Mouse (Mus musculus): ENCODE measurements around the gene Tlr5.
A peak's percentile ranks its signal among the peaks of the same experiment; 100 is the strongest.

The Tlr5 gene

DNA sequence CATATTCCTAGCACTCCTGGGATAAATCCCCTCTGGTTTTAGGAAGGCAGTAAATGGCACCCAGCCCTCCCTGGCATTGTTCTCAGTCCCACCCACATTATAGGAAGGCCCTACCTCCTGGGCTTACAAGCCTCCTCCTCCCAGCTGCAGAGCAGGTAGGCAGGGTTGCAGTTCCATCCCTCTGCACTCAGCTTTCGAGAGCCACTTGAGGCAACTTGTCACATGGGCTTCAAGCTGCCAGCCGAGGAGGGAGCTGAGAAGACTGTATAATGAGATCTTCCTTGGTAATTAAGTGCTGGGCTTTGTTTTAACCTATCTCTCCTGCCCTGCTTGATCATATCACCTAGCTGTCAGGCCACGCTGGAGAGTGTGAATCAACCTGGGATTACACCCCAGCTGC, 1.4 kb upstream of the Tlr5 start:
- no peak for DNase-seq (ENCODE audit: extremely low read depth, low read depth)

DNA sequence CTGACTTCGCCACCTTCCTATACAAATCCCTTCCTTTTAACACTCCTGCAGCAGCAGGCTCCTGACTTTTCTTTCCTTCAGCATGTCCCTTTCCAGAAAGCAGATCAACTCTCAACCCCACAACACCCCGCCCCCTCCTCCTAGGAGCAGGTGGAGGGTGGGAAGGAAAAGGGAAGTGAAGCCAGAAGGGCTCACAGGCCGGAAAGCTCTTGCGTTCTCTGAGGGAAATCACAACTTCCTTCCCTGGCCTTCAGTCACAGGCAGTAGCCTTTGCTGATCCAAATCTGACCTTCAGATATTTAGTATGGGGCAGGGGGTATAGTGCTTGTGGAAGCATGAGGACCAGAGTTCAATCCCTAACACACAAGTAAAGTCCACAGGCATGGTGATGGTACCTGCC, 921 bp upstream of the Tlr5 start:
- DNase-seq (ENCODE audit: extremely low read depth, low read depth): no peak

DNA sequence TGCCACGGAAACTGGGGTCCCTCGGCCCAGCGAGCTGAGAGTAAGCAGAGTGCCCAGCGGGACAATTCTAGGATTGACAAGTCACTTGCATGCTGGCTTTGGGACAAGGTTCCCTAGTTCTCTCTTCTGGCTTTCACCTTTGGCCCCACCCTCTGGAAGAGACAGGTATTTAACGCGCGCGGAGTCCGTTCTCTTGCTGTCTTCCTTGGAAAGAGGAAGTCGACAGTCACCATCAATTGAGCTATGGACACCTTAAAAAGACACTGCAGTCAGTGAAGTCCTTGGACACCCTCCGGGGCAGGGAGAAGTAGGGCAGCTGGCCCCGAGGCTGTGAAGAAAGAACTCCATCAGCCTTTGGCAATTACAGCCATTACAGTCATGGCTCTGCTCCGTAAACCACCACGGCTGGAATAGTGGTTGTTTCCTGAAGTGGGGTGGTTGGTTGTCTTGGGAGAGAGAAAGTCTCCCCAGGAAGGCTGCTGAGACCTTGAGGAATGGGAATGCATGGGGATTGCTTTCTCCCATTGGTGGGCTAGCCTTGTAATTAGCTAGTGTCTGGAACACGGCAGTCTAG, 546 bp downstream of the Tlr5 start:
- DNase-seq (ENCODE audit: extremely low read depth, low read depth): no peak

DNA sequence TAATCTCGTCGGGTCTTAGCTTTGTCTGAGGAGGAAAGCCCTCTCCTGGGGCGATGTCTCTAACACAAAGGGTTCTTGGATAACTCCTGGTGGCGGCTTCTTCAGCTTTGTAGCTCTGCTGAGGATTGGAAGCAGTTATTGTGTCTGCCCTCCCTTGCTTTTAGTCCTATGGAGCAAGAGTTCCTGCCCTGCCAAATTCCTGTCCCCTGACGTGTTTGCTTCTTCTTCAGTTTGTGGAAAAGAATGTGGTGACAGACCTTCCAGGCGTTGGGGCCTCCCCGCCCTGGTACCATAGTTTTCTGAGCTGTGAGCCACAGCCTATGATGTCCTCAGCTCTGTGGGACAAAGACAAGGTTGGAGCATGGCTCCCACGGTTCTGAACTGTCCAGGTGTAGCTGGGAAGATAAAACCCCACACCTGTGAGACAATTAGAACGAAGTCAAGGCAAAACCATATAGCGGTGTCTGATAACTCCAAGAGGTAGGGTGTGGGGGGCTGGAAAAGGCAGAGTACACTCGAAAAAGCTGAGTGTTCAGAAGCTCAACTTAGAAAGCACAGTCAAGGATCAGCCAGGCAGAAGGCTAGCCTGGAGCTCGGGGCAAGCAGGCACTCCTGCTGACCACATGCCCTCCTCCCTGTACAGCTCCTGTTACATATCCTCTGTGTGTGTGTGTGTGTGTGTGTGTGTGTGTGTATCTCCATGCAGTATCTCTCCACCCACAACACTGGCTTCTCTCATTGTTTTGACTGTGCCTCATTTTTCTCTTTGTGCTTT, 1.8 kb downstream of the Tlr5 start:
- no peak for DNase-seq (ENCODE audit: extremely low read depth, low read depth)

DNA sequence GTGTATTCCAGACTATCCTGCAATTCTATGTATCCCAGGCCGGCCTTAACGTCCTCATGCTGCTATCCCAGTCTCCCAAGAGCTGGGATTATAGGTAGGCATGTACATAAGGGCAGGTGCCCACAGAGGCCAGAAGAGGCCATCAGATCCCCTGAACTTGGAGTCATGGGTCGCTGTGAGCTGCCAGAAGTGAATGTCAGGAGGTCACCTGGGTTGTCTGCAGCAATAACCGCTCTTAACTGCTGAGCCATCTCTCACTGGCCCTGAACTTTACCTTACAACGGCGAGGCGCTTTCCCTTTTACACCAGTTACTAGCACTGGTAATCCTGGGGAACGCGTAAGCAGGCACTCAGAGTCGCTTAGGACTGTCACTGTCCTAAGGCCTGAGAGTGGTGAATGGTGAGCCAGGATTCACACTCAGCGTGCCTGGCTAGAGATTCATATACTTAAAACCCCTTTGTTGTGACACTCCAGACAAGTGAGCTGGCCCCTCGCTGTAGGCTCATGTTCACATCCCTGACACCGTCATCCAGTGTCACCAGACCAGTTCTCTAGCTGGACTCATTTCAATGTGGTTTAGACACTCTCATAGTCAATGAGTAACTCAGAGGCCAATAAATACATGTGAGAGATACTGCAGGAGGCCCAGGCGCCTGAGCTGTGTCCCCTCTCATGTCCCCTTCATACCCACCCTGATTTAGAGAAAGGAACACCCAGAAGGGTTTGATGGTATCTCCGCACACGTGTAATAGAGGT, 2.6 kb downstream of the Tlr5 start:
- no peak for DNase-seq (ENCODE audit: extremely low read depth, low read depth)

DNA sequence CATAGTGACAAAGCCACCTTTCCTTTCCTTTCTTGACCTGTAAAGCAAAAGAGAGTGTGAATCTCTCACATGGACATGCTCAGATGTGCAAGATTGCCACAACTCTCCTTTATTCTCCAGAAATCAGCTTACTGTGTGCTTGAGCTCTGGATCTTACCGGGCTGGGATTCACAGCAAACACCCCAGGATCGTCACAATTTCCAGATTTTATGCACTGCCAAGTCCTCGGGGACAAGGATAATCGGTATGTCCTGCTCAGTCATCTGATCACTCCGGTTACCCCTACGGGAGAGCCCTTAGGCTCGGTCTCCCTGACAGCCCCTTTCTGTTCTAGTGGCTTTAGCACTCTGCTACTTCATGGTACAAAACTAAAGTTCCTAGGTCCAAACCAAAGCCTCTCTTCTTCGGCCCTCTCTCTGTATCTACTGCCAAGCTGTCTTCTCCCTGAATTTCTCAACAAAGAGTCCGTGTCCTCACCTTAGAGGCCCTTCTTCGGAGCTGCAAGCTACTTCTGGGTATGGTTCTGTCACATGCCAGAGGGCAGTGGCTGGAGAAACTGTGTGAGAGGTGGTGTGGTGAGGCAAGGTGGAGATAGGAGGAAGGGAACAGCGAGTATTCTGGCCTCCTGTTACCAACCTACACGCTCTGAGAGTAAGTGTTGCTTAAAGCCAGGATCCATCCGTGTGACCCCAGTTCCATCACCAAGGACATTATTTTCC, 3.4 kb downstream of the Tlr5 start:
- no peak for DNase-seq (ENCODE audit: extremely low read depth, low read depth)

DNA sequence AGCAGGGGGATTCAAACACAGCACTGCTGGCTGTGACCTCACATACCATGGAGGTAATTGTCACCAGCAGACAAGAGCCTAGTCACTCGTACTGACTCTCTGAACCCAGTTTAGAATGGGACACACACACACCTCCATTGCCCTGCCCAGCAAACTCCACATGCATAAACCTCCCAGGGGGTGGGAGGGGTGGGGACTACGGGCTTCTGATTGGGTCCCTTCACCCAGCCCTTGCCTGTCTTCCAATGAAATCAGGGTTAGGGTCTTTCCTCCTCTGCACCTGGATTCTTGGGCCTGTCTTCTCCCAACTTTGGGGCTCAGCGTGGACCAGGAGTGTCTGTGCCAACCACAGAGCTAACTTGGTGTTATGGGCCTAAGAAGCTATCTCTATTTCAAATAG, 4.2 kb downstream of the Tlr5 start:
- DNase-seq (ENCODE audit: extremely low read depth, low read depth): no peak

DNA sequence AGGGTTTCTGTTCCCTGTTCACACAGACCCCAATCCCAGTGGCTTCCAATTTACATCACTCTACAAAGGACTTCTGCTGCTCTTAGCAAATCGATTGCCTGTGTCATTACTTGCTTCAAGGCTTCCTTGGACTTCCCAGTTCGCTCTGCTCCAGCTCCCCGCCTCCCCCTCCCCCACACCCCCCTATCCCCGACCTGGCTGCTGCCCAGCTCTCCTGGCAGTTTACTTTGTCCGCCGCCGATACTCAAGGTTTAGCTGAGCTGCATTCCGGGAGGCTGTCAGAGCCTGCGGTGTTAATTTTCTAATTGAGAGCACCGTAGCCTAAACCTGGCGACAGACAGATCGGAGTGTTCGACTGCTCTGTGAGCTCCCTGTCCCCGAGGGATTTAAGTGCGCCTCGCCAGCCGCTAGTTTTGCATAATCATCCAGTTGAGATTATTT, 4.7 kb downstream of the Tlr5 start:
- DNase-seq (ENCODE audit: extremely low read depth, low read depth): no peak

DNA sequence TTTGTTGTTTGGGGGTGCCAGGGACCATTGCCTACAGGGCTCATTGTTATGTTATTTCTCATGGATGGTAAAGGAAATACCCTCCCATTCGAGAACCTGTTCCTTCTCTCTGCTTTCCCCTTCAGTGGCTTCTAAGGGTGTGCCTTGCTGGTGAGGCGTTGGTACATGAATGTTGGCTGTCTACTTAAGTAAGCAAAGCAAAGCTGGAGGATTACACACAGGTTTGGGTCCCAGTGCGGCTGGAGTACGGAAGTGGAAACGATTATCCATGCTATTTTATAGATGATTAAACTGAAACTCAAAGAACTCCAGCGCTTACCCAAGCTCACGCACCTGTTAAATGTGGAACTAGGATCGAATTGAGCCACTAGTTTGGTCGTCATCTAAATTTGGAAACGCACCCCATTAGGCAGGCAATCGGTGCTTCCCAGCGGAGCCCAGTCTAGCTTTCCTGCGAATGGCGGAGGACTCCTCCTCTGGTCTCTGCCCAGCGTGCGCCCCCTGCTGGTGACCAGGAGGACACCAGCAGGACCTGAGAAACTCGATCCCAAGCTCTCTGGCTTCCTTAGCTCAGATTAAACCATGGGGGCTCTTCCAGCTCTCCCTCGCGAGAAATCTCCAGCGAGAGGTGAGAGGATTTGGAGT, 5.3 kb downstream of the Tlr5 start:
- DNase-seq (ENCODE audit: extremely low read depth, low read depth): no peak

DNA sequence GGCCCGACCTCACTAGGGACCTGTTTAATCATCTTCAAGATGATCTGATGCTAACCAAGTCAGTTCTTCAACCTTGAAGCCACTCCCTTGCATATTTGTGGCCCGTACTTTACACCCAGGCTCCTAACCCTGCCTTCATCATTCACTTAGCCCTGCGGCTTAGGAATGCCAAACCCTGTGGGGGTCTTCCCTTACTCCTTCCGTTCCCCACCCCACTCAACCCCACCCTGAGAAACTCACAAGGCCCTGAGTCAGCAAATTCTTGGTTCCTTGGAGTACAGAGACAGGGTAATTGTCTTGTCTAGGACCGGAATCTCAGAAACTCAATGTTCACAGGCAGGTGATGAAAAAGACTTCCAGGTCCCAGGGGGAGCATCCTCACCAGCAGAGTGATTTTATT, 6.5 kb downstream of the Tlr5 start:
- no peak for DNase-seq (ENCODE audit: extremely low read depth, low read depth)

DNA sequence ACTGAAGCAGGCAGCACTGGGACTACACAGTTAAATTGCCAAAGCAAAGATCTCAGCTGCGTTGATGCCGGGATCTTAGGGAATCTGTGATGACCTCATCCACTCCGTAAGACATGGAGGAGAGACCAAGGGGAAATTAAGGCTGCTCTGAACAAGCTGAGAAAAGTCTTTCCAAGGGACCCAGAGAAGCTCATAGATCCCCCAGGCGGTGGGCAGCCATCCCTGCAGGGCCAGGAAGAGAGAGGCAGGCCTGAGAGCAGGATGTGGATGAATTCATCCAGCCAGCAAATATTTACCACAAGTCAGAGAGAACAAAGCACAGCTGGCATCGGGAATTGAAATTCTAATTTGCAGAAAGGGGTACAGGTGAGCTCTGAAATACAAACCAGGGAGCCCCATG, 8.7 kb downstream of the Tlr5 start:
- DNase-seq (ENCODE audit: extremely low read depth, low read depth): no peak

DNA sequence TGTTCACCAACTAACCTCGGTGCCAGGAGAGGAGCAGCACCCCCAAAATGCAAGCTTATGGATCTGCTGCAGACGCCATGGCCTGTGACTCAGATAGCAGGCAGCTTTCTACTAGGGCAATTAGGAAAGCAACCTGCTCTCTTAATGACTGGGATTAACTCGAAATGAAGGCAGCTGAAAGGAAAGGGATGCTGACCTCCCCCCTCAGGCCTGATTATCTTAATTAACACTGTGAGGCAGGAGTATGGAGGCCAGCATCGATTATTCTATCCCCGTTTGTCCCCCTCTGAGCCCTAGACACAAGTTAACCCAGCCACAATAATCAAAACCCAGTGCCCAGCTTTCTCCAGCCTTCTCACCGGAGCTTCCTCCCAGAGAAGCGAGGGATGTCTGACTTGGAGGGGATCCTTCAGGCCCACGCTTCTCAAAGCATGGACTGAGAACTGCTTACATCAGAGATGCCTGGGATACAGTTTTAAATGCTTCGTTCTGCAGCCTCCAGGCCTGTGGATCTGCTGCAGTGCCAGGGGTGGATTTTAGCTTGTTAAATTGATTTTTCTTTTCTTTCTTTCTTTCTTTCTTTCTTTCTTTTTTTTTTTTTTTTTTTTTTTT, 10.4 kb downstream of the Tlr5 start:
- DNase-seq (ENCODE audit: extremely low read depth, low read depth): no peak

DNA sequence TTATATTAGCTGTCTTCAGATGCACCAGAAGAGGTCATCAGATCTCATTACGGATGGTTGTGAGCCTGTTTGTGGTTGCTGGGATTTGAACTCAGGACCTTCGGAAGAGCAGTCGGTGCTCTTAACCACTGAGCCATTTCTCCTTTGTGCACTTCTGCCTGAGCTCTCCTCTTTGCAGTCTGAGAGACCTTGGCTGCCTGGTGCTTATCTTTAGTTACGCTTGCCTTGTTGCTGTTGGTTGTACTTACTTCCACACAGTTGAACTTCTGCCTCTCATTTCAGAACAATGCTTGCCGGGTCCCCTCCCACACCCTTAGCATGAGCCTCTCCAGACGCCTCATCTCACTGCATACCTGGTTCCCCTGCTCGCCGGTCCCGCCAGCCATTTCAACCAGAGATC, 14.1 kb downstream of the Tlr5 start:
- DNase-seq (ENCODE audit: extremely low read depth, low read depth): no peak

DNA sequence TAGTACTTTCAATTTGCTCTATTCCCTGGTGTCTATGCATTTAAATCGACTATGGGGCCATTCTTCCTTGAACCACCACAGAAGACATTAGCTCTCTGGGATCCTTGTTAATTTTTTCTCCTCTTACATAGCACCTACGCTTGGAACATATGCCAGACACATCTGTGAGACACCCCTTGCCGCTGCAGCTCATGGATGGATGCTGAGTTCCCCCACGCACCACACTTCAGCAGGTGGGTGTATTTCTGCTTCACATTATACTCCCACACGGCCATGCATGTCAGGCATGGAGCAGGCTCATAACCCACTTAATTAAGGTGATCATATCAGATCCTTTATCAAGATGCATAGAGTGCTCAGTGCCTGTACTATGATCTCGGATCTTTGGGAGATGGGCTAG, 17.7 kb downstream of the Tlr5 start:
- no peak for DNase-seq (ENCODE audit: extremely low read depth, low read depth)

DNA sequence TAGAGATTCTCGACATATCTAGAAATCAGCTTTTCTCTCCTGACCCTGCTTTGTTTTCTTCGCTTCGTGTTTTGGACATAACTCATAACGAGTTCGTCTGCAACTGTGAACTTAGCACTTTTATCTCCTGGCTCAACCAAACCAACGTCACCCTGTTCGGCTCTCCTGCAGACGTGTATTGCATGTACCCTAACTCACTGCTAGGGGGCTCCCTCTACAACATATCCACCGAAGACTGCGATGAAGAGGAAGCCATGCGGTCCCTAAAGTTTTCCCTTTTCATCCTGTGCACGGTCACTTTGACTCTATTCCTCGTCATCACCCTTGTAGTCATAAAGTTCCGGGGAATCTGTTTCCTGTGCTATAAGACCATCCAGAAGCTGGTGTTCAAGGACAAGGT, 20.2 kb downstream of the Tlr5 start:
- no peak for DNase-seq (ENCODE audit: extremely low read depth, low read depth)

DNA sequence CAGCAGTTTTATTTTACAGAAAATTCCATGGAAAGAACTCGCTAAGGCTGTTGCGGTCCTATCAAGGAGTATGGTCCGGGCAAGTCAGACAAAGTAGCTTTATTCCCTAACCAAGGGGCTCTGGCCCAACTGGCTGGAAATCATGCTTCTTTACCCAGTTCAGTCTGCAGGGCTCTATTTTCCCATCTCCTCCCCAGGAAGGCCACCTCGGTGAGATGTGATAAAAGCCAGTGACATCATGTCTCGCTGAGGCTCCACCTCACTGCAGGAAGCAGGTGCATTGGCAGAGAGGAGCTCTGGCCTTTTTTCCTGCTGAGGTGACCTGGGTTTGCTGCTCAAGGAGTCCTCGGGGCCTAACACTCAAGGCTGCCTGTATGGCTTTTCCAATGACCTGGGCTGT, 26.1 kb downstream of the Tlr5 start:
- no peak for DNase-seq (ENCODE audit: extremely low read depth, low read depth)

DNA sequence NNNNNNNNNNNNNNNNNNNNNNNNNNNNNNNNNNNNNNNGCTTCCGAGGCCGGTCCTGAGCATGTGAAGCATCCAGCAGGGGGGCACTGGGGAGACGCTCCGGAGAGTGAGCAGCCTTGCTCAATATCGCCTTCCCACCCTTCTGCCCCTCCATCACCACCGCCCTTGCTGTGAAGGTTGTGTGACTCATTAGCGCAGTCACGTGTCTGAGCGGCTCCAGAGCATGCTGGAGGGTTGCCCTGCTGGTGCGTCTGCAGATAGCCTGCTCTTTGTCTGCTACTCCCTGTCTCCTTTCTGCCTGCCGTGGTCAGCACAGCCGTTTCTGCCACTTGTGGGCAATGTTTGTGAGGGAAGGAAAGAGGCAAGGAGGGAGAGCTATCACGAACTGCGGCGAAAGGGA, 28.4 kb downstream of the Tlr5 start:
- DNase-seq (ENCODE audit: extremely low read depth, low read depth): peak; percentile 75

DNA sequence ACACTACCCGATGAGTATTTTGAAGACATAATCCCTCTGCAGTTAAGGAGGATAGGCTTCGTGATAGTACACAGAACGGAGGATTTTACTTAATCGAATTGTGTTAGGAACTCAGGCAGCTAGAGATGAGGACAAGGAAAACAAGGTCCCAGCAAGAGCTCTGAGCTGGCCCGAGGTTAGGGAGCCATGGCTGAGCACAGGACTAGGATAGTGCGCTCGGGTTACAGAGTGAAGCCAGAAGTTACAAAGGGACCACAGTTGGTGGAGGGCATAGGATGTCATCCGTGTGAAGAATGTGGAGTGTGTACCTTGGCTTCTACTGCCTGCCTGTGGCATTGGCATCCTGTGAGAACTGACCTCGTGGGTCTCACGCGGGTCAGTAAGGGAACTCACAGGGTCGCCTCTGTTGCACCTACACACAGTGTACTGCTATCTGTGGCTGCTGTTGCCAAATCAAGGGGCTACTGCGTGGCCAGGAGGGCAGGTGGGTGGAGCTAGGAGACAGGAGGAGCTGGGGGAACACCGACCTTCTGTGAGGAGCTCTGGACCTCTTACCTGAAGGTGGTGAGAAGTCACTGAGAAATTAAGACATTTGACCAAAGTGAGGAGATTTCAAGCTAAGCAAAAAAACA, 29.0 kb downstream of the Tlr5 start:
- DNase-seq (ENCODE audit: extremely low read depth, low read depth): no peak

DNA sequence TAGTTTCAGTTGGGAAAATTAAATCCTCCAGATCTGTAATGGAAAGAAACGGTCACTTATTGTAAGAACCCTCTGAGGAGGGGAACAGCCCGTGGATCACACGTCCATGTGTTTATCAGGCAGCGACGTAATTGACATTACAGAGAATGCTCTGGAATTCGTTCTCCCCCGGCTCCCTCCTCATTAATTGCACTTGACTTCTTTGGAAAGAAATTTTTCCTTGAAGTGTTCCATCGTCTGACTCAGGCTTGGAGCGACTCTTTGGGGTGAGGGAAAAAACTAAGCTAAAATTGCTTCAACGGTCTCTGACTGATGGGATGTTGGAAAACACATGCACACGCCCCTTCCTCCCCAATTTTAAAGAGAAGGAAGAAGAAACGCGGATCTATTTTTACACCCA, 31.7 kb downstream of the Tlr5 start:
- DNase-seq (ENCODE audit: extremely low read depth, low read depth): no peak

DNA sequence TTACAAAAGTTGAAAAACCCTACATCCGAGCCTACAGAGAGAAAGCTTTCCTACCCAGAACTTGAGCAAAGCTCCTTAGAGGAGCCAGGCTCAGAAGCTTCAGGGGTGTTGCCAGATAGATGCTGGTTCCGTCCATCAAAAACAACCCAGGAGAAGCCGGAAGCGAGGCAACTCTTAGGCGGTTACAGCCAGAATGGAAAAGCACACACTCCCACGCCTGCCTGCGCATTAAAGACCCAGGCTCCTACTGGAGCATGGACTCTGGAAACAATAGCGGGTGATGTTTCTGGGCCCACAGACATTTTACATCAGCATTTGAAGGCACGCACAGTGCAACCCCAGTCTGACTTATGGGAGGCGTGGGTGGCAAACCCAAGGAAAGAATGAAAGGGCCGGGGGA, 32.2 kb downstream of the Tlr5 start:
- DNase-seq (ENCODE audit: extremely low read depth, low read depth): no peak

DNA sequence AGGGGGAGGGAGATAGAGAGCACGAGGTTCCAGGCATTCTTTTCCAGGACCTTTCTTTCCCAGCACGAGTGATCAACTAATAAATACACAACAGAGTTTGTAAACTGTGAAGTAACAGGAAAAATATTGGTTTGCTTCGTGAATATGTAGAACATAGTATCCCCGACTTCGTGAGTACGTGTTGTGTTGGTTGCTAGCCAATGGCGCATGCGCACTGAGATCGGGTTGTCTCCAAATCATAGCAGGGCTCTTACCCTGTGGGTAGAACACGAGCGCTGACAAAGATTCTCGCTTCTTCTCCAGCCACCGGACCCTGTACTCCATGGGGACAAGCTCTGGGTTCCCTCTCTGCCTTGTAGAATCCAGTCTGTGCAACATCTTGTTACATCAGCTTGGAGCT, 33.2 kb downstream of the Tlr5 start:
- DNase-seq (ENCODE audit: extremely low read depth, low read depth): no peak
